Mouse (Mus musculus) embryonic facial prominence, embryonic 11.5 days (tissue): ENCODE data around the gene Cxadr. TPM values are rescaled to one million over a fixed set of nuclear protein-coding genes. Genes with fewer than 3 reads are reported as not detected.

ENCODE experiments used
- ATAC-seq: fragments of 200-750 bp; cut with Nextera tagmentation; replicated peaks from 2 replicates; pipeline ENCODE4 v1.8.0; 2017; ENCODE audit warnings: low read depth; ENCODE audit not compliant: insufficient number of reproducible peaks, low FRiP score, low TSS enrichment
- DNase-seq: peaks from one replicate; pipeline ENCODE4 v3.0.0-alpha.2; 2015; ENCODE audit warnings: low spot score
- H3K27ac ChIP-seq: fragments of 300-500 bp; sonication (generic); replicated peaks from 2 replicates; pipeline ENCODE4 v1.5.1; 2014; ENCODE audit warnings: mild to moderate bottlenecking, low read depth, low read length, control low read depth
- H3K27me3 ChIP-seq: fragments of 300-500 bp; sonication (generic); 2 replicates; pipeline ENCODE4 v1.6.1; 2014; ENCODE audit warnings: mild to moderate bottlenecking, low read length, moderate library complexity, mixed read lengths; ENCODE audit not compliant: control insufficient read depth, insufficient read depth
- H3K36me3 ChIP-seq: fragments of 300-500 bp; sonication (generic); replicated peaks from 2 replicates; pipeline ENCODE4 v1.6.1; 2014; ENCODE audit warnings: low read depth, mild to moderate bottlenecking, low read length, moderate library complexity, mixed read lengths; ENCODE audit not compliant: control insufficient read depth, insufficient read depth
- H3K4me1 ChIP-seq: fragments of 300-500 bp; sonication (generic); 2 replicates; pipeline ENCODE4 v1.6.1; 2014; ENCODE audit warnings: low read length, mixed read lengths; ENCODE audit not compliant: control insufficient read depth, insufficient read depth
- H3K4me2 ChIP-seq: fragments of 300-500 bp; sonication (generic); 2 replicates; pipeline ENCODE4 v1.6.1; 2014; ENCODE audit warnings: low read depth, mild to moderate bottlenecking, control low read depth, low read length, moderate library complexity
- H3K4me3 ChIP-seq: fragments of 300-500 bp; sonication (generic); 2 replicates; pipeline ENCODE4 v1.5.1; 2014; ENCODE audit warnings: low read depth, low read length, control low read depth
- H3K9ac ChIP-seq: fragments of 300-500 bp; sonication (generic); replicated peaks from 2 replicates; pipeline ENCODE4 v1.6.1; 2014; ENCODE audit warnings: mild to moderate bottlenecking, control low read depth, low read length
- H3K9me3 ChIP-seq: fragments of 300-500 bp; sonication (generic); replicated peaks from 2 replicates; pipeline ENCODE4 v1.6.1; 2016; ENCODE audit warnings: mild to moderate bottlenecking, low read length, inconsistent platforms, mixed read lengths; ENCODE audit not compliant: control insufficient read depth
- WGBS: fragments of 180-500 bp; shearing (Covaris S2); extraction: QIAGEN DNeasy Blood & Tissue Kit; methylation state at CpG from one replicate; pipeline ENCODE4 v1.1.7; 2014; 5-methylcytosine and 5-hydroxymethylcytosine counted together
- polyA plus RNA-seq: library from polyadenylated mRNA; unstranded; fragments of >200 nt; fragmentation: Nextera tagmentation; extraction: Ambion mirVana; gene quantifications from 2 replicates; pipeline ENCODE4 v1.2.1, GENCODE M21; 2014

The Cxadr gene
- polyA plus RNA-seq, 1 experiment from 2014 or later = 38.7 TPM

- Histone ChIP-seq H3K27ac (no peak overlapping the region), H3K9ac (no peak overlapping the region), H3K4me2 (no peak overlapping the region), H3K27me3 (no peaks in the 10 kb centered on the region), H3K9me3 (no peaks in the 10 kb centered on the region), H3K4me3 (no peak overlapping the region), H3K4me1 (no peaks in the 10 kb centered on the region), H3K36me3 (no peaks in the 10 kb centered on the region)
- no peak for DNase-seq
- no peak for ATAC-seq
- 54% methylated on average over 4 of the region's 4 CpGs for WGBS
Observed at GRCm38 (mm10) chr16:78295601-78296000, 5.7 kb upstream of the Cxadr start.

- H3K36me3 ChIP-seq = no peaks in the 10 kb centered on the region
- H3K4me3 ChIP-seq = no peak overlapping the region
- H3K27ac ChIP-seq = no peak overlapping the region
- H3K4me1 ChIP-seq = no peaks in the 10 kb centered on the region
- H3K27me3 ChIP-seq = no peaks in the 10 kb centered on the region
- H3K4me2 ChIP-seq = no peak overlapping the region
- no peak overlapping the region for H3K9ac ChIP-seq
- DNase-seq (no peak), ATAC-seq (no peak)
- 68% methylated on average over 9 of the region's 9 CpGs for WGBS
- no peaks in the 10 kb centered on the region for H3K9me3 ChIP-seq
Observed at GRCm38 (mm10) chr16:78296114-78296513, 5.2 kb upstream of the Cxadr start.

- Histone ChIP-seq H3K9me3 (no peaks in the 10 kb centered on the region), H3K4me1 (no peaks in the 10 kb centered on the region), H3K9ac (peak overlapping the region; percentile 82), H3K27ac (peak overlapping the region; percentile 41; the same call in 1 of the 2 replicates), H3K4me3 (peak overlapping the region; percentile 89), H3K27me3 (no peaks in the 10 kb centered on the region), H3K4me2 (peak overlapping the region; percentile 84), H3K36me3 (no peaks in the 10 kb centered on the region)
- DNase-seq (peak; percentile 50), ATAC-seq (peak; percentile 61)
- under 1% methylated on average over 52 of the region's 65 CpGs for WGBS
Observed at GRCm38 (mm10) chr16:78301831-78302677, 765 bp downstream of the Cxadr start.

- Histone ChIP-seq H3K4me3 (peak overlapping the region; percentile 89), H3K4me2 (peak overlapping the region; percentile 84), H3K27me3 (no peaks in the 10 kb centered on the region), H3K4me1 (no peaks in the 10 kb centered on the region), H3K36me3 (no peaks in the 10 kb centered on the region), H3K27ac (no peak overlapping the region), H3K9ac (peak overlapping the region; percentile 82; the same call in 1 of the 2 replicates), H3K9me3 (no peaks in the 10 kb centered on the region)
- ATAC-seq = no peak
- 5% methylated on average over 10 of the region's 10 CpGs for WGBS
- DNase-seq = peak; percentile 50
Observed at GRCm38 (mm10) chr16:78302678-78303050, 1.4 kb downstream of the Cxadr start.

GRCm38 (mm10) chr16:78305606-78306100 is 4.4 kb downstream of the Cxadr start:
- DNase-seq (no peak), ATAC-seq (no peak)
- no peaks in the 10 kb centered on the region for H3K36me3 ChIP-seq
- no peak overlapping the region for H3K4me3 ChIP-seq
- H3K4me1 ChIP-seq = no peaks in the 10 kb centered on the region
- no peaks in the 10 kb centered on the region for H3K27me3 ChIP-seq
- no peak overlapping the region for H3K9ac ChIP-seq
- no peak overlapping the region for H3K4me2 ChIP-seq
- 85% methylated on average over 12 of the region's 12 CpGs for WGBS
- no peak overlapping the region for H3K27ac ChIP-seq
- no peaks in the 10 kb centered on the region for H3K9me3 ChIP-seq

- Histone ChIP-seq H3K27ac (no peak overlapping the region), H3K4me3 (no peak overlapping the region), H3K36me3 (no peaks in the 10 kb centered on the region), H3K9me3 (no peaks in the 10 kb centered on the region), H3K27me3 (no peaks in the 10 kb centered on the region), H3K4me1 (no peaks in the 10 kb centered on the region), H3K4me2 (no peak overlapping the region), H3K9ac (no peak overlapping the region)
- DNase-seq (no peak), ATAC-seq (no peak)
- WGBS = 90% methylated on average over 8 of the region's 8 CpGs
Observed at GRCm38 (mm10) chr16:78306606-78307005, 5.3 kb downstream of the Cxadr start.

GRCm38 (mm10) chr16:78307476-78308192 is 6.3 kb downstream of the Cxadr start:
- H3K4me3 ChIP-seq = no peak overlapping the region
- ATAC-seq = no peak
- H3K27me3 ChIP-seq = no peaks in the 10 kb centered on the region
- H3K9me3 ChIP-seq = no peaks in the 10 kb centered on the region
- H3K36me3 ChIP-seq = no peaks in the 10 kb centered on the region
- 94% methylated on average over 16 of the region's 16 CpGs for WGBS
- no peak for DNase-seq
- no peaks in the 10 kb centered on the region for H3K4me1 ChIP-seq
- H3K27ac ChIP-seq = no peak overlapping the region
- H3K4me2 ChIP-seq = no peak overlapping the region
- no peak overlapping the region for H3K9ac ChIP-seq

GRCm38 (mm10) chr16:78309258-78309657 is 8.0 kb downstream of the Cxadr start:
- Histone ChIP-seq H3K9me3 (no peaks in the 10 kb centered on the region), H3K27ac (no peak overlapping the region), H3K9ac (no peak overlapping the region), H3K27me3 (no peaks in the 10 kb centered on the region), H3K4me2 (no peak overlapping the region), H3K36me3 (no peaks in the 10 kb centered on the region), H3K4me1 (no peaks in the 10 kb centered on the region), H3K4me3 (no peak overlapping the region)
- ATAC-seq (no peak), DNase-seq (no peak)
- WGBS = 87% methylated on average over 6 of the region's 6 CpGs
